Mouse (Mus musculus): Measurements from ENCODE around the gene Ccdc58. TPM values are rescaled to one million over a fixed set of nuclear protein-coding genes. Genes with fewer than 3 reads are reported as not detected.
"Not testable (repeated sequence)": the region's sequence is repeated elsewhere in the genome, so short reads cannot be mapped to it uniquely, and the experiment has no call there.

Gene Ccdc58
- polyA plus RNA-seq, 1 experiment from 2014 or later: 33.0 TPM

- no peaks in the 10 kb centered on the region for H3K9me3 ChIP-seq (replicated peaks)
- H3K27me3 ChIP-seq (replicated peaks): no peaks in the 10 kb centered on the region
- WGBS: 92% methylated on average over 7 of the region's 7 CpGs
- H3K4me3 ChIP-seq (replicated peaks): no peak overlapping the region
- no peak overlapping the region for H3K27ac ChIP-seq (replicated peaks)
- H3K36me3 ChIP-seq: peaks cover 24% of the 10 kb centered on the region
- no peak for ATAC-seq (ENCODE audit: low FRiP score)
- no peak overlapping the region for H3K4me2 ChIP-seq
- H3K4me1 ChIP-seq: no peaks in the 10 kb centered on the region
- H3K9ac ChIP-seq (replicated peaks): no peak overlapping the region
Observed at GRCm38 (mm10) chr16:36089065-36089464, 17.6 kb downstream of the Ccdc58 start.

GRCm38 (mm10) chr16:36089850-36090616 is 18.5 kb downstream of the Ccdc58 start:
- Histone ChIP-seq H3K27ac (replicated peaks) (no peak overlapping the region), H3K27me3 (replicated peaks) (no peaks in the 10 kb centered on the region), H3K4me3 (replicated peaks) (no peak overlapping the region), H3K9ac (replicated peaks) (no peak overlapping the region), H3K9me3 (replicated peaks) (no peaks in the 10 kb centered on the region), H3K36me3 (peaks cover 24% of the 10 kb centered on the region), H3K4me1 (no peaks in the 10 kb centered on the region), H3K4me2 (no peak overlapping the region)
- ATAC-seq (ENCODE audit: low FRiP score): no peak
- WGBS: 75% methylated on average over 8 of the region's 8 CpGs

GRCm38 (mm10) chr16:36090785-36091509 is 19.5 kb downstream of the Ccdc58 start:
- Histone ChIP-seq H3K4me3 (replicated peaks) (no peak overlapping the region), H3K9ac (replicated peaks) (no peak overlapping the region), H3K27ac (replicated peaks) (no peak overlapping the region), H3K9me3 (replicated peaks) (no peaks in the 10 kb centered on the region), H3K27me3 (replicated peaks) (no peaks in the 10 kb centered on the region), H3K36me3 (peaks cover 17% of the 10 kb centered on the region), H3K4me1 (no peaks in the 10 kb centered on the region), H3K4me2 (no peak overlapping the region)
- 89% methylated on average over 11 of the region's 11 CpGs for WGBS
- no peak for ATAC-seq (ENCODE audit: low FRiP score)

GRCm38 (mm10) chr16:36094079-36094478 is 22.6 kb downstream of the Ccdc58 start:
- no peaks in the 10 kb centered on the region for H3K4me1 ChIP-seq
- H3K4me2 ChIP-seq: no peak overlapping the region
- no peak overlapping the region for H3K27ac ChIP-seq (replicated peaks)
- H3K9ac ChIP-seq (replicated peaks): no peak overlapping the region
- H3K27me3 ChIP-seq (replicated peaks): no peaks in the 10 kb centered on the region
- no peak overlapping the region for H3K4me3 ChIP-seq (replicated peaks)
- 91% methylated on average over 3 of the region's 3 CpGs for WGBS
- ATAC-seq (ENCODE audit: low FRiP score): no peak
- no peaks in the 10 kb centered on the region for H3K9me3 ChIP-seq (replicated peaks)
- H3K36me3 ChIP-seq: no peaks in the 10 kb centered on the region

GRCm38 (mm10) chr16:36097813-36098499 is 26.5 kb downstream of the Ccdc58 start:
- not testable (repeated sequence) for H3K9me3 ChIP-seq (replicated peaks); ATAC-seq (ENCODE audit: low FRiP score); H3K4me2 ChIP-seq; H3K27me3 ChIP-seq (replicated peaks); H3K4me3 ChIP-seq (replicated peaks); H3K27ac ChIP-seq (replicated peaks); H3K4me1 ChIP-seq; H3K9ac ChIP-seq (replicated peaks); H3K36me3 ChIP-seq
- WGBS: 95% methylated on average over 12 of the region's 12 CpGs

GRCm38 (mm10) chr16:36101526-36101925 is 30.0 kb downstream of the Ccdc58 start:
- no peak for ATAC-seq (ENCODE audit: low FRiP score)
- Histone ChIP-seq H3K4me1 (no peaks in the 10 kb centered on the region), H3K27ac (replicated peaks) (no peak overlapping the region), H3K9ac (replicated peaks) (no peak overlapping the region), H3K36me3 (no peaks in the 10 kb centered on the region), H3K27me3 (replicated peaks) (no peaks in the 10 kb centered on the region), H3K4me2 (no peak overlapping the region), H3K9me3 (replicated peaks) (peaks cover 5% of the 10 kb centered on the region; the same call in 1 of the 2 replicates), H3K4me3 (replicated peaks) (no peak overlapping the region)
- WGBS: 100% methylated on average over 1 of the region's 1 CpGs

- no peaks in the 10 kb centered on the region for H3K36me3 ChIP-seq
- H3K27ac ChIP-seq (replicated peaks): no peak overlapping the region
- H3K27me3 ChIP-seq (replicated peaks): no peaks in the 10 kb centered on the region
- no peak overlapping the region for H3K4me2 ChIP-seq
- H3K4me3 ChIP-seq (replicated peaks): no peak overlapping the region
- H3K9me3 ChIP-seq (replicated peaks): peaks cover 5% of the 10 kb centered on the region; the same call in 1 of the 2 replicates
- H3K4me1 ChIP-seq: no peaks in the 10 kb centered on the region
- 80% methylated on average over 1 of the region's 1 CpGs for WGBS
- no peak overlapping the region for H3K9ac ChIP-seq (replicated peaks)
- ATAC-seq (ENCODE audit: low FRiP score): no peak
Observed at GRCm38 (mm10) chr16:36102211-36102610, 30.7 kb downstream of the Ccdc58 start.

GRCm38 (mm10) chr16:36111486-36111885 is 40.0 kb downstream of the Ccdc58 start:
- not testable (repeated sequence) for ATAC-seq (ENCODE audit: low FRiP score); H3K4me1 ChIP-seq; H3K4me3 ChIP-seq (replicated peaks); H3K27ac ChIP-seq (replicated peaks); H3K9ac ChIP-seq (replicated peaks); H3K4me2 ChIP-seq; H3K27me3 ChIP-seq (replicated peaks); H3K36me3 ChIP-seq; H3K9me3 ChIP-seq (replicated peaks)

- not testable (repeated sequence) for H3K4me2 ChIP-seq; H3K9ac ChIP-seq (replicated peaks); H3K27ac ChIP-seq (replicated peaks); H3K4me1 ChIP-seq; H3K36me3 ChIP-seq; H3K27me3 ChIP-seq (replicated peaks); ATAC-seq (ENCODE audit: low FRiP score); H3K9me3 ChIP-seq (replicated peaks); H3K4me3 ChIP-seq (replicated peaks)
- 92% methylated on average over 6 of the region's 6 CpGs for WGBS
Observed at GRCm38 (mm10) chr16:36115751-36116150, 44.3 kb downstream of the Ccdc58 start.

- H3K4me2 ChIP-seq: no peak overlapping the region
- no peaks in the 10 kb centered on the region for H3K4me1 ChIP-seq
- no peak overlapping the region for H3K27ac ChIP-seq (replicated peaks)
- no peak for ATAC-seq (ENCODE audit: low FRiP score)
- 92% methylated on average over 7 of the region's 7 CpGs for WGBS
- no peak overlapping the region for H3K9ac ChIP-seq (replicated peaks)
- H3K4me3 ChIP-seq (replicated peaks): no peak overlapping the region
- no peaks in the 10 kb centered on the region for H3K9me3 ChIP-seq (replicated peaks)
- H3K36me3 ChIP-seq: no peaks in the 10 kb centered on the region
- H3K27me3 ChIP-seq (replicated peaks): no peaks in the 10 kb centered on the region
Observed at GRCm38 (mm10) chr16:36128092-36128491, 56.6 kb downstream of the Ccdc58 start.

- H3K27ac ChIP-seq (replicated peaks): no peak within 1 kb of the TSS
- WGBS: 71% methylated on average over 1 of the region's 1 CpGs
- no peaks in the 10 kb centered on the region for H3K4me1 ChIP-seq
- H3K27me3 ChIP-seq (replicated peaks): no peaks in the 10 kb centered on the region
- no peak for ATAC-seq (ENCODE audit: low FRiP score)
- H3K9ac ChIP-seq (replicated peaks): no peak within 1 kb of the TSS
- no peak within 1 kb of the TSS for H3K4me2 ChIP-seq
- H3K4me3 ChIP-seq (replicated peaks): no peak within 1 kb of the TSS
- no peaks in the 10 kb centered on the region for H3K9me3 ChIP-seq (replicated peaks)
- H3K36me3 ChIP-seq: no peaks in the 10 kb centered on the region
Observed at GRCm38 (mm10) chr16:36131141-36131540, 59.7 kb downstream of the Ccdc58 start, which contains the start of gene Csta1. Csta1 (minus strand) TSS chr16:36131241.

- H3K4me2 ChIP-seq: no peak overlapping the region
- H3K27me3 ChIP-seq (replicated peaks): no peaks in the 10 kb centered on the region
- H3K9me3 ChIP-seq (replicated peaks): no peaks in the 10 kb centered on the region
- H3K9ac ChIP-seq (replicated peaks): no peak overlapping the region
- 82% methylated on average over 2 of the region's 2 CpGs for WGBS
- H3K27ac ChIP-seq (replicated peaks): no peak overlapping the region
- ATAC-seq (ENCODE audit: low FRiP score): no peak
- H3K4me1 ChIP-seq: no peaks in the 10 kb centered on the region
- no peak overlapping the region for H3K4me3 ChIP-seq (replicated peaks)
- H3K36me3 ChIP-seq: no peaks in the 10 kb centered on the region
Observed at GRCm38 (mm10) chr16:36138201-36138600, 66.7 kb downstream of the Ccdc58 start.
